Mouse (Mus musculus) mouse embryonic stem cell (cell line): ENCODE measurements around the gene Lasp1.

Source experiments
- in situ Hi-C, 2 experiments: fragments of 300-500 bp; cut with MboI; formaldehyde crosslinking; loops; 1 replicate in 1 of 2; 3 replicates in 1 of 2; pipeline ENCODE4 v1.14.3; 2019 to 2020; ENCODE audit warnings: low sequenced_read_pairs in 2 of 2, low pct_unique_long_range_greater_than_20kb in 1 of 2, mixed read lengths in 1 of 2; ENCODE audit not compliant: unreplicated experiment in 1 of 2

The Lasp1 gene

DNA sequence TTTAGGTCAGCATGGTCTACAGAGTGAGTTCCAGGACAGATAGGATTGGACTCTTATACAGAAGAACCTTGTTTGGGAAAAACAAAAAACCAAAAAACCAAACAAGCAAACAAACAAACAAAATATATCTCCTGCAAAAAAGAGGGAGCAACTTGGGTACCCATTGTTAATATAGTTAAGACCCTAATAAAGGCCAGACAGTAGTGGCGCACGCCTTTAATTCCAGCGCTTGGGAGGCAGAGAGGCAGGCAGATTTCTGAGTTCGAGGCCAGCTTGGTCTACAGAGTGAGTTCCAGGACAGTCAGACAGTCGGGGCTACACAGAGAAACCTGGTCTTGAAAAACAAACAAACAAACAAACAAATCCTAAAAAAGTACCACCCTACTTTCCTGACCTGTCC is 9.1 kb upstream of the Lasp1 start:
- in situ Hi-C loops: loop anchor here (10.0 kb wide), 2 partner anchors 85 to 195 kb away; partner anchors contain the start of gene Plxdc1 (in 1 of the 2)

DNA sequence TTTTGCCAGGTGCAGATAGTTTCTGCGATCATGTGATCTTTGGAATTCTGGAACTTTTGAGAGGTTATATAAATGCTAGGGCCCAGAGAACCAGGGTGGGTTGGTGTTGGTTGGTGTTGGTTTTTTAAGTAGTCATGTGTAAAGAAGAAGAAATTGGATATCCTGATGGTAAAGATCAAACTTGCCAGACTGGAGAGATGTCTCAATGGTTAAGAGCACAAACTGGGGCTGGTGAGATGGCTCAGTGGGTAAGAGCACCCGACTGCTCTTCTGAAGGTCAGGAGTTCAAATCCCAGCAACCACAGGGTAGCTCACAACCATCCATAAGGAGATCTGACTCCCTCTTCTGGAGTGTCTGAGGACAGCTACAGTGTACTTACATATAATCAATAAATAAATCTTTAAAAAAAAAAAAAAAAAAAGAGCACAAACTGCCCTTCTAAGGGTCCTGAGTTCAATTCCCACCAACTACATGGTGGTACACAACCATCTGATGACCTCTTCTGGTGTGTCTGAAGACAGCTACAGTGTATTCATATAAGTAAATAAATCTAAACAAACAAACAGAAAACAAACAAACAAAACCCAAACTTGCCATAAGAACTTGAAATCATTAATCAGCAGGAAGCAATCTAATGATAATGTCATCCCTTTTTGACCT is 7.9 kb upstream of the Lasp1 start:
- in situ Hi-C loops: loop anchor here (10.0 kb wide), 2 partner anchors 84 to 194 kb away; partner anchors contain the start of gene Plxdc1 (in 1 of the 2)

GRCm38 (mm10) chr11:97793165-97793564 is 5.6 kb upstream of the Lasp1 start:
- in situ Hi-C loops: loop anchor here (10.0 kb wide), 2 partner anchors 82 to 192 kb away; partner anchors contain the start of gene Plxdc1 (in 1 of the 2)

- in situ Hi-C loops: loop anchor here (5.0 to 10.0 kb wide), 3 partner anchors 78 to 190 kb away; partner anchors contain the start of gene Plxdc1 (in 2 of the 2)
These were observed 1.9 kb upstream of the Lasp1 start for GRCm38 (mm10) chr11:97796910-97797309.

DNA sequence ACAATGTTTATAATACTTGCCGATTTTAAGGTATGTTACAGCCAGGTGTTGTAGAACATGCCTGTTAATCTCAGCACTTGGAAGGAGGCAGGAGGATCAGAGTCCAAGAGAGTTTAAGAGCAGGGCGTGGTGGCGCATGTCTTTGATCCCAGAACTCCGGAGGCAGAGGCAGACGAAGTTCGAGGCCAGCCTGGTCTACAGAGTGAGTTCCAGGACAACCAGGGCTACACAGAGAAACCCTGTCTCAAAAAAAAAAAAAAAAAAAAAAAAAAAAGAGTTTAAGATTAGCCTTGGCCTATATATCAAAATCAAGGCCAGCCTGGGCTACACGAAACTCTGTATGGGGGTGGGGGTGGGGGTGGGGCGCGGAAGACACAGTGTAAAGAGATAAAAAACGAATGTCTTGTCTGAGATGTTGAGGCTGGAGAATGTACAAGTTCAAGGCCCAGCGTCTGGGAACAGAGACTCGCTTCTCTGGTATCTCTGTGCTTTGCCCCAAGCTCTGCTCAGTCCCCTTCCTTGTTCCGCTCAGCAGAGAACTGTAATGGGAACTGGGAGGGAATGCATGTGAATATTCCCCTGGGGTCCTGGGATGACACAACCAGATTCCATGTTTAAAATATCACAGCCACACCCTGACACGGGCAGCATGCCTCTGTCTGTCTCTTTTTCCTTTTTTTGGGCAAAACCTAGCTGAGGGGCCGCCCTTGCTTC is 1.3 kb upstream of the Lasp1 start:
- in situ Hi-C loops: loop anchor here (5.0 to 10.0 kb wide), 3 partner anchors 77 to 190 kb away; partner anchors contain the start of gene Plxdc1 (in 2 of the 2)

- in situ Hi-C loops: loop anchor here (5.0 to 10.0 kb wide), 3 partner anchors 77 to 189 kb away; partner anchors contain the start of gene Plxdc1 (in 2 of the 2)
These were observed 741 bp upstream of the Lasp1 start for GRCm38 (mm10) chr11:97798083-97798435.

DNA sequence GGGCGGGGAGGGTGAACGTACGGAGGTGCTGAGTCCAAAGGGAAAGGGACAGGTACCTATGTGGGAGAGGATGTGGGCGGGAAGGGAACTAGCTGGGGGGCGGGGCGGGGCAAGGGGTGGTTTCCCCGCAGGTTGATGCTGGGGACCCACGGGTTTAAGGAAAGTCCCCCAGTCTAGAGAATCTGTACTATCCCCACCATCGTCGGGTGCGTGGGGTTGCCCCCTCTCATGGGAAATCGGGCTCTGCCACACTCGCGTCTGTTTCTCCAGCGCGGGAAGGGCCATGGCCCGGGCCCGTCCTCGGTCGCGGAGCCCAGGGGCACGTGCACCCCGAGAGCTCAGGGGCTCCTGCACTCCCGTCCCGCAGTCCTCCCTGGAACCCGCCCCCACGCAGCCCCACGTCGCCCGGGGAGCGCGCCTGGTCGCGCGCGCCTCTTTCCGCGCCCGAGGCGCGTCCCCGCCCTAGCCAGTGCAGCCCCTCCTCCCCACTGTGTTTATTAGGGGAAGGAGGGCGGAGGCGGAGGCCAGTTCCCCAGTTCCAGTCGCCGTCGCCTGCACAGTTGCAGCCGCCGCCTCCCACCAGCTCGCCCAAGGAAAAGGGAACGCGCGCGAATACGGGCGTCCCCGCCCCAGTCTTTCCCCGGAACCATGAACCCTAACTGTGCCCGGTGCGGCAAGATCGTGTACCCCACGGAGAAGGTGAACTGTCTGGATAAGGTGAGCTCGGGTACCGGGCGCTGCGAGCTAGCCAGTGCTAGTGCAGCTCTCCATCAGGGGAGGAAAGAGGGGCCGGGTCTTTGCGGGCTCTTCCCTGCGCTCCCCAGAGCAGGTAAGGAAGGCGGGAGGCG is 570 bp downstream of the Lasp1 start:
- in situ Hi-C loops: loop anchor here (5.0 to 10.0 kb wide), 3 partner anchors 75 to 188 kb away; partner anchors contain the start of gene Plxdc1 (in 2 of the 2)

- in situ Hi-C loops: loop anchor here (5.0 to 10.0 kb wide), 3 partner anchors 75 to 187 kb away; partner anchors contain the start of gene Plxdc1 (in 2 of the 2)
These were observed 1.3 kb downstream of the Lasp1 start for GRCm38 (mm10) chr11:97799994-97800690.

GRCm38 (mm10) chr11:97800691-97801408 is 2.0 kb downstream of the Lasp1 start:
- in situ Hi-C loops: no loop called here

GRCm38 (mm10) chr11:97801409-97802193 is 2.8 kb downstream of the Lasp1 start:
- in situ Hi-C loops: no loop called here

GRCm38 (mm10) chr11:97802194-97802470 is 3.3 kb downstream of the Lasp1 start:
- in situ Hi-C loops: no loop called here

GRCm38 (mm10) chr11:97802495-97802894 is 3.7 kb downstream of the Lasp1 start:
- in situ Hi-C loops: no loop called here

DNA sequence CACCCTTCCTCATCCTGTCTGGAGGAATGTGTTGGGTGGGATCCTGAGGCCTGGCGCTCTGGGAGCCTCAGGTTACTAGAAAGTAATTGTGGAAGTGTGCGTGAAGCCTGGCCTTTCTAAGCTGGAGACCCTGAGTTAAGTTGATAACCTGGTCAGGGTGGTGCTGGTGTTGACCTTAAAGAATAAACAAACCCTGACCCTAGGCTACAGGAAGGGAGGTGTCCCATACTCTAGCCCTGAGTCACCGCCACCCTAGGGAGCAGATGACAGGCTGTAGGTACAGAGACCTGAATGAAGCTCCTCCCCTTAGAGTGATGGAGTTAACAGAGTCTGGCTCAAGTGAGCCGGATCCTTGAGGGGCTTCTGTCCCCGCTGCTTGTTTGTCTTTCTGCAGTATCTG is 5.0 kb downstream of the Lasp1 start:
- in situ Hi-C loops: no loop called here

GRCm38 (mm10) chr11:97804841-97805661 is 6.3 kb downstream of the Lasp1 start:
- in situ Hi-C loops: no loop called here

- in situ Hi-C loops: no loop called here
These were observed 7.1 kb downstream of the Lasp1 start for GRCm38 (mm10) chr11:97805662-97806612.
